Mouse (Mus musculus): ENCODE results near the gene Chd8. TPM values are rescaled to one million over a fixed set of nuclear protein-coding genes. Genes with fewer than 3 reads are reported as not detected.

The Chd8 gene
- total RNA-seq (2023) = 100 to 1,000 TPM; 291 to 342 TPM

GRCm38 (mm10) chr14:52257484-52258213 is at the start of gene Chd8:
Gene Chd8, minus strand, starts transcription at chr14:52257780.

GRCm38 (mm10) chr14:52304644-52305271 is 47.2 kb upstream of the Chd8 start, which contains the start of gene Mettl3:
Gene Mettl3, minus strand, starts transcription at chr14:52305128.

GRCm38 (mm10) chr14:52278932-52279746 is 21.6 kb upstream of the Chd8 start, which contains the start of the genes Tox4 and Rab2b:
Gene Tox4, plus strand, starts transcription at chr14:52279146.
Gene Rab2b, minus strand, starts transcription at chr14:52279545.

GRCm38 (mm10) chr14:52197156-52197878 is 60.3 kb downstream of the Chd8 start, which contains the start of gene Supt16:
Gene Supt16, minus strand, starts transcription at chr14:52197416.

Other genes starting within 250 kb of the Chd8 start
- gene Tmem253, start 242.1 kb downstream of the Chd8 start, total RNA-seq (2023) = 1 to 10 TPM in 1 of 2 experiments, not detected in 1; 1.4 TPM
- 10 to 100 TPM; 10.5 to 15.3 TPM for gene Zfp219, start 237.0 kb downstream of the Chd8 start, total RNA-seq (2023)
- gene Olfr221, start 215.3 kb downstream of the Chd8 start, total RNA-seq (2023) = not detected
- 100 to 1,000 TPM; 383 to 402 TPM for gene Hnrnpc, start 153.8 kb downstream of the Chd8 start, total RNA-seq (2023)
- gene Rpgrip1, start 147.1 kb downstream of the Chd8 start, total RNA-seq (2023) = 10 to 100 TPM; 43.9 to 52.4 TPM
- gene Supt16, start 60.4 kb downstream of the Chd8 start, total RNA-seq (2023) = 10 to 100 TPM; 74.7 to 77.2 TPM
- 100 to 1,000 TPM; 110 to 120 TPM for gene Tox4, start 21.4 kb upstream of the Chd8 start, total RNA-seq (2023)
- gene Rab2b, start 21.8 kb upstream of the Chd8 start, total RNA-seq (2023) = 10 to 100 TPM; 16.8 to 21.7 TPM
- 10 to 100 TPM; 73.7 to 98.8 TPM for gene Mettl3, start 47.3 kb upstream of the Chd8 start, total RNA-seq (2023)
- gene Sall2, start 71.0 kb upstream of the Chd8 start, total RNA-seq (2023) = under 1 TPM in 1 of 2 experiments, not detected in 1; 0.09 TPM
- gene Olfr1513, start 98.6 kb upstream of the Chd8 start, total RNA-seq (2023) = not detected
- not detected for gene Olfr1512, start 121.4 kb upstream of the Chd8 start, total RNA-seq (2023)
- gene Olfr1511, start 139.6 kb upstream of the Chd8 start, total RNA-seq (2023) = not detected
- gene Olfr1510, start 156.6 kb upstream of the Chd8 start, total RNA-seq (2023) = not detected
- gene Olfr1509, start 185.2 kb upstream of the Chd8 start, total RNA-seq (2023) = not detected
- not detected for gene Olfr1508, start 209.7 kb upstream of the Chd8 start, total RNA-seq (2023)
- not detected for gene Olfr1507, start 238.0 kb upstream of the Chd8 start, total RNA-seq (2023)

Measured in B cell, adult 67 days (primary cell).